In genomic region chr16:50732082-50733006, GRCm38 (mm10) we compare ENCODE assay signal across 8 mouse cellular contexts.
DNase-seq lines count a peak whose midpoint lies in the region; ATAC-seq lines count a peak whose summit lies in the region.

No protein-coding gene starts in this region.

- peak overlapping the region; percentile 79 for H3K4me3 ChIP-seq in heart, embryonic 13.5 days
- H3K4me3 ChIP-seq in liver, embryonic 13.5 days (replicated peaks): peak overlapping the region; percentile 64
- H3K4me3 ChIP-seq in stomach, embryonic 16.5 days (replicated peaks; ENCODE audit: low read length): peak overlapping the region; percentile 60

- peak overlapping the region; percentile 75 for H3K27ac ChIP-seq in heart, embryonic 13.5 days (replicated peaks)
- no peak overlapping the region for H3K27ac ChIP-seq in liver, embryonic 13.5 days
- H3K27ac ChIP-seq in stomach, embryonic 16.5 days (ENCODE audit: low read length): no peak overlapping the region

- peak overlapping the region; percentile 92 for H3K4me2 ChIP-seq in heart, embryonic 13.5 days
- peak overlapping the region; percentile 84 for H3K4me2 ChIP-seq in liver, embryonic 13.5 days
- peak overlapping the region; percentile 96 for H3K4me2 ChIP-seq in stomach, embryonic 16.5 days (ENCODE audit: low read depth, low read length)

- WGBS in heart, embryonic 13.5 days: under 1% methylated on average over 58 of the region's 58 CpGs
- WGBS in liver, embryonic 13.5 days (ENCODE audit: insufficient replicate concordance): under 1% methylated on average over 58 of the region's 58 CpGs
- WGBS in stomach, embryonic 16.5 days: under 1% methylated on average over 58 of the region's 58 CpGs

- peak; percentile 91 for ATAC-seq in heart, embryonic 13.5 days (ENCODE audit: extremely low read depth, insufficient number of reproducible peaks, low FRiP score, low TSS enrichment)
- peak; percentile 94 for ATAC-seq in liver, embryonic 13.5 days (ENCODE audit: low read depth)
- peak; percentile 97 for ATAC-seq in stomach, embryonic 16.5 days (ENCODE audit: insufficient read depth, low FRiP score)

- peaks cover 8% of the 10 kb centered on the region for H3K36me3 ChIP-seq in heart, embryonic 13.5 days
- H3K36me3 ChIP-seq in liver, embryonic 13.5 days: no peaks in the 10 kb centered on the region
- no peaks in the 10 kb centered on the region for H3K36me3 ChIP-seq in stomach, embryonic 16.5 days (ENCODE audit: control insufficient read depth, insufficient read depth, low read length)

- peak overlapping the region; percentile 85 for H3K9ac ChIP-seq in heart, embryonic 13.5 days
- peak overlapping the region; percentile 65 for H3K9ac ChIP-seq in liver, embryonic 13.5 days
- H3K9ac ChIP-seq in stomach, embryonic 16.5 days (ENCODE audit: low read length): peak overlapping the region; percentile 72

- peak; percentile 96 for DNase-seq in CD4-positive helper T cell, adult 2 months (ENCODE audit: low read depth, low spot score)
- DNase-seq in brain, embryonic 18.5 days (ENCODE audit: low read depth, low spot score): peak; percentile 74
- DNase-seq in fat pad, adult 2 months (ENCODE audit: extremely low read depth, low read depth, low spot score): peak; percentile 90
- peak; percentile 94 for DNase-seq in kidney, postnatal 14 days
- peak; percentile 64 for DNase-seq in liver, embryonic 13.5 days
- peak; percentile 90 for DNase-seq in neural tube, embryonic 10.5 days (ENCODE audit: extremely low spot score, low spot score)

- peaks cover 24% of the 10 kb centered on the region for H3K4me1 ChIP-seq in heart, embryonic 13.5 days
- peaks cover 17% of the 10 kb centered on the region for H3K4me1 ChIP-seq in liver, embryonic 13.5 days (replicated peaks)
- peaks cover 5% of the 10 kb centered on the region; the same call in 1 of the 2 replicates for H3K4me1 ChIP-seq in stomach, embryonic 16.5 days (ENCODE audit: control insufficient read depth, insufficient read depth, low read length)

- no peaks in the 10 kb centered on the region for H3K27me3 ChIP-seq in heart, embryonic 13.5 days (replicated peaks)
- peaks cover 9% of the 10 kb centered on the region for H3K27me3 ChIP-seq in liver, embryonic 13.5 days
- no peaks in the 10 kb centered on the region for H3K27me3 ChIP-seq in stomach, embryonic 16.5 days (ENCODE audit: control insufficient read depth, insufficient read depth, low read length)

- no peaks in the 10 kb centered on the region for H3K9me3 ChIP-seq in heart, embryonic 13.5 days
- H3K9me3 ChIP-seq in liver, embryonic 13.5 days (replicated peaks): no peaks in the 10 kb centered on the region
- no peaks in the 10 kb centered on the region for H3K9me3 ChIP-seq in stomach, embryonic 16.5 days (replicated peaks; ENCODE audit: control insufficient read depth, low read length)
